Mouse (Mus musculus) liver, embryonic 14.5 days (tissue): ENCODE data around the gene Dnaja4. TPM values are rescaled to one million over a fixed set of nuclear protein-coding genes. Genes with fewer than 3 reads are reported as not detected.

Experiments used
- ATAC-seq: fragments of 200-750 bp; cut with Nextera tagmentation; 2 replicates; pipeline ENCODE4 v1.8.0; 2017; ENCODE audit warnings: moderate number of reproducible peaks, mild to moderate bottlenecking, moderate library complexity; ENCODE audit not compliant: insufficient read depth
- DNase-seq, 3 experiments: peaks; one replicate each; pipeline ENCODE4 v3.0.0-alpha.2; 2012 to 2013; ENCODE audit warnings: low read depth in 3 of 3, low spot score in 3 of 3
- H3K27ac ChIP-seq: fragments of 300-500 bp; sonication (generic); 2 replicates; pipeline ENCODE4 v1.5.1; 2014; ENCODE audit warnings: moderate library complexity, mild to moderate bottlenecking, control low read depth, inconsistent platforms
- H3K27me3 ChIP-seq: fragments of 300-500 bp; sonication (generic); 2 replicates; pipeline ENCODE4 v1.6.1; 2014; ENCODE audit warnings: mild to moderate bottlenecking, low read length, moderate library complexity; ENCODE audit not compliant: control insufficient read depth, insufficient read depth
- H3K36me3 ChIP-seq: fragments of 300-500 bp; sonication (generic); replicated peaks from 2 replicates; pipeline ENCODE4 v1.6.1; 2014; ENCODE audit warnings: low read depth; ENCODE audit not compliant: control insufficient read depth, insufficient read depth
- H3K4me1 ChIP-seq, 2 experiments: fragments of 200-500 bp in 1 of 2; fragments of 300-500 bp in 1 of 2; sonication (generic) in 1 of 2; replicated peaks; 2 replicates each; pipeline ENCODE4 v1.6.1; 2012 to 2014; ENCODE audit warnings: antibody characterized with exemption in 1 of 2, inconsistent platforms in 1 of 2, low read length in 1 of 2; ENCODE audit not compliant: control insufficient read depth in 2 of 2, insufficient read depth in 2 of 2
- H3K4me2 ChIP-seq: fragments of 300-500 bp; sonication (generic); 2 replicates; pipeline ENCODE4 v1.6.1; 2014; ENCODE audit warnings: low read depth, mild to moderate bottlenecking, control low read depth, moderate library complexity
- H3K4me3 ChIP-seq, 2 experiments: fragments of 200-500 bp in 1 of 2; fragments of 300-500 bp in 1 of 2; sonication (generic) in 1 of 2; 2 replicates each; pipeline ENCODE4 v1.5.1; 2012 to 2014; ENCODE audit warnings: low read depth in 2 of 2, low read length in 2 of 2, mild to moderate bottlenecking in 2 of 2, control low read depth in 1 of 2, inconsistent platforms in 1 of 2, moderate library complexity in 1 of 2; ENCODE audit not compliant: insufficient read depth in 1 of 2
- H3K9ac ChIP-seq: fragments of 300-500 bp; sonication (generic); replicated peaks from 2 replicates; pipeline ENCODE4 v1.6.1; 2014; ENCODE audit warnings: mild to moderate bottlenecking, control low read depth, moderate library complexity
- H3K9me3 ChIP-seq: fragments of 300-500 bp; sonication (generic); 2 replicates; pipeline ENCODE4 v1.6.1; 2016; ENCODE audit warnings: low read length, mixed read lengths; ENCODE audit not compliant: control insufficient read depth
- CTCF ChIP-seq: IDR thresholded peaks from 2 replicates; pipeline ENCODE4 v1.5.1; 2016; ENCODE audit warnings: antibody characterized with exemption, low read depth, control low read depth
- EP300 ChIP-seq: IDR thresholded peaks from 2 replicates; pipeline ENCODE4 v1.6.1; 2016; ENCODE audit warnings: antibody characterized with exemption, low read depth
- WGBS: fragments of 180-500 bp; shearing (Covaris S2); extraction: QIAGEN DNeasy Blood & Tissue Kit; methylation state at CpG from one replicate; pipeline ENCODE4 v1.1.7; 2014; ENCODE audit not compliant: insufficient replicate concordance; 5-methylcytosine and 5-hydroxymethylcytosine counted together
- polyA plus RNA-seq, 2 experiments: library from polyadenylated mRNA; depleted of rRNA in 1 of 2; stranded (reverse) in 1 of 2; unstranded in 1 of 2; fragments of >200 nt; fragmentation: Nextera tagmentation in 1 of 2; extraction: Ambion mirVana in 1 of 2; gene quantifications; 2 replicates each; pipeline versions ENCODE4 v1.2.1 to v1.2.3; 2012 to 2014

Dnaja4 gene
- polyA plus RNA-seq, 2 experiments: 16.4 to 20.1 TPM

GRCm38 (mm10) chr9:54658773-54659172 lies 39.9 kb upstream of the Dnaja4 start:
- 58% methylated on average over 6 of the region's 6 CpGs for WGBS
- Histone ChIP-seq H3K27me3 (no peaks in the 10 kb centered on the region), H3K4me1 (no peaks in the 10 kb centered on the region), H3K27ac (no peak overlapping the region), H3K36me3 (no peaks in the 10 kb centered on the region), H3K9ac (no peak overlapping the region), H3K4me2 (no peak overlapping the region), H3K9me3 (no peaks in the 10 kb centered on the region), H3K4me3 (no peak overlapping the region)
- ATAC-seq (no peak), DNase-seq (no peak)
- TF ChIP-seq CTCF (no peak), EP300 (no peak)

- no peak within 1 kb of the TSS for H3K27ac ChIP-seq
- no peak for ATAC-seq
- H3K27me3 ChIP-seq: no peaks in the 10 kb centered on the region
- no peak within 1 kb of the TSS for H3K9ac ChIP-seq
- no peaks in the 10 kb centered on the region for H3K4me1 ChIP-seq
- H3K4me3 ChIP-seq: no peak within 1 kb of the TSS
- TF ChIP-seq CTCF: no peak
- TF ChIP-seq EP300: no peak
- DNase-seq: no peak
- no peaks in the 10 kb centered on the region for H3K9me3 ChIP-seq
- H3K36me3 ChIP-seq: no peaks in the 10 kb centered on the region
- WGBS: 27% methylated on average over 10 of the region's 10 CpGs
- H3K4me2 ChIP-seq: no peak within 1 kb of the TSS
Measured at GRCm38 (mm10) chr9:54661605-54662377, 36.9 kb upstream of the Dnaja4 start, which contains the start of gene Acsbg1. Gene Acsbg1 (minus strand): TSS chr9:54661870.

- WGBS: 77% methylated on average over 9 of the region's 9 CpGs
- Histone ChIP-seq H3K4me1 (no peaks in the 10 kb centered on the region), H3K4me2 (no peak overlapping the region), H3K9me3 (no peaks in the 10 kb centered on the region), H3K9ac (no peak overlapping the region), H3K27me3 (no peaks in the 10 kb centered on the region), H3K36me3 (no peaks in the 10 kb centered on the region), H3K27ac (no peak overlapping the region), H3K4me3 (no peak overlapping the region)
- ATAC-seq (no peak), DNase-seq (no peak)
- TF ChIP-seq EP300 (no peak), CTCF (no peak)
Measured at GRCm38 (mm10) chr9:54664358-54664757, 34.3 kb upstream of the Dnaja4 start.

- no peak for ATAC-seq
- H3K4me3 ChIP-seq: no peak overlapping the region
- TF ChIP-seq CTCF: no peak; the same call in 1 of the 2 replicates
- no peak for TF ChIP-seq EP300
- H3K36me3 ChIP-seq: no peaks in the 10 kb centered on the region
- 64% methylated on average over 3 of the region's 3 CpGs for WGBS
- H3K4me2 ChIP-seq: no peak overlapping the region
- no peak overlapping the region for H3K9ac ChIP-seq
- H3K4me1 ChIP-seq: no peaks in the 10 kb centered on the region
- H3K27me3 ChIP-seq: no peaks in the 10 kb centered on the region
- DNase-seq: no peak
- no peaks in the 10 kb centered on the region for H3K9me3 ChIP-seq
- no peak overlapping the region for H3K27ac ChIP-seq
Measured at GRCm38 (mm10) chr9:54666116-54666515, 32.6 kb upstream of the Dnaja4 start.

GRCm38 (mm10) chr9:54668455-54668854 lies 30.2 kb upstream of the Dnaja4 start:
- WGBS: 65% methylated on average over 4 of the region's 4 CpGs
- no peak overlapping the region for H3K9ac ChIP-seq
- no peaks in the 10 kb centered on the region for H3K9me3 ChIP-seq
- H3K4me1 ChIP-seq: no peaks in the 10 kb centered on the region
- ATAC-seq: no peak
- no peak overlapping the region for H3K4me2 ChIP-seq
- no peaks in the 10 kb centered on the region for H3K27me3 ChIP-seq
- H3K27ac ChIP-seq: no peak overlapping the region
- H3K36me3 ChIP-seq: no peaks in the 10 kb centered on the region
- TF ChIP-seq EP300 (no peak), CTCF (no peak)
- H3K4me3 ChIP-seq: no peak overlapping the region
- no peak for DNase-seq
